Mouse (Mus musculus) liver, adult 2 months (tissue): ENCODE data around the gene Cntnap5c. TPM values are rescaled to one million over a fixed set of nuclear protein-coding genes. Genes with fewer than 3 reads are reported as not detected.

Experiments
- DNase-seq: peaks from one replicate; pipeline ENCODE4 v3.0.0-alpha.2; 2011; ENCODE audit warnings: low read depth, low spot score; ENCODE audit errors: extremely low read depth
- H3K27ac ChIP-seq: fragments of 200-500 bp; replicated peaks from 2 replicates; pipeline ENCODE4 v1.5.1; 2012; ENCODE audit warnings: low read depth, mild to moderate bottlenecking, control low read depth, inconsistent platforms, low read length; ENCODE audit not compliant: insufficient read depth
- H3K27me3 ChIP-seq: fragments of 200-500 bp; 2 replicates; pipeline ENCODE4 v1.6.1; 2012; ENCODE audit warnings: mild to moderate bottlenecking, moderate library complexity, low read length, inconsistent platforms; ENCODE audit not compliant: control insufficient read depth, insufficient read depth
- H3K36me3 ChIP-seq: fragments of 200-500 bp; 2 replicates; pipeline ENCODE4 v1.6.1; 2012; ENCODE audit warnings: low read length, inconsistent platforms; ENCODE audit not compliant: control insufficient read depth, insufficient read depth
- H3K4me1 ChIP-seq: fragments of 200-500 bp; 2 replicates; pipeline ENCODE4 v1.6.1; 2011; ENCODE audit warnings: low read length; ENCODE audit not compliant: control insufficient read depth, insufficient read depth
- H3K4me3 ChIP-seq: fragments of 200-500 bp; 2 replicates; pipeline ENCODE4 v1.5.1; 2011; ENCODE audit warnings: low read depth, mild to moderate bottlenecking, control low read depth, low read length, moderate library complexity; ENCODE audit not compliant: insufficient read depth
- H3K79me2 ChIP-seq: fragments of 200-500 bp; 2 replicates; pipeline ENCODE4 v1.6.1; 2012; ENCODE audit warnings: inconsistent platforms, mild to moderate bottlenecking, low read length, moderate library complexity; ENCODE audit not compliant: control insufficient read depth, insufficient read depth
- H3K9ac ChIP-seq: fragments of 200-500 bp; 2 replicates; pipeline ENCODE4 v1.6.1; 2012; ENCODE audit warnings: low read depth, mild to moderate bottlenecking, control low read depth, inconsistent platforms, low read length
- CTCF ChIP-seq: fragments of 200-500 bp; IDR thresholded peaks from 2 replicates; pipeline ENCODE4 v1.5.1; 2011; ENCODE audit warnings: low read depth, low read length, control low read depth
- POLR2A ChIP-seq: fragments of 200-500 bp; IDR thresholded peaks from 2 replicates; pipeline ENCODE4 v1.6.1; 2011; ENCODE audit warnings: low read length, control low read depth; ENCODE audit not compliant: insufficient read depth; ENCODE audit errors: extremely low read depth
- WGBS: fragments of 180-500 bp; shearing (Covaris S2); methylation state at CpG from one replicate; pipeline ENCODE4 v1.1.7; 2018; 5-methylcytosine and 5-hydroxymethylcytosine counted together
- polyA plus RNA-seq: library from polyadenylated mRNA; depleted of rRNA; stranded (reverse); fragments of >200 nt; gene quantifications from 2 replicates; pipeline ENCODE4 v1.2.3, GENCODE M21; 2012; rRNA removed
- total RNA-seq: library from RNA; depleted of rRNA; stranded (reverse); fragments of >200 nt; gene quantifications from 2 replicates; pipeline ENCODE4 v1.2.3, GENCODE M21; 2014; rRNA removed

Gene Cntnap5c
- total RNA-seq (not detected in 2 replicates), polyA plus RNA-seq (not detected in 2 replicates)

- Histone ChIP-seq H3K27ac (no peak within 1 kb of the TSS), H3K9ac (no peak within 1 kb of the TSS), H3K4me1 (no peaks in the 10 kb centered on the region), H3K79me2 (no peaks in the 10 kb centered on the region), H3K36me3 (no peaks in the 10 kb centered on the region), H3K4me3 (no peak within 1 kb of the TSS), H3K27me3 (no peaks in the 10 kb centered on the region)
- DNase-seq, result peak; percentile 16
- TF ChIP-seq POLR2A (no peak), CTCF (no peak)
- 26% methylated on average over 26 of the region's 26 CpGs for WGBS
Observed at GRCm38 (mm10) chr17:57768622-57769610, at the start of gene Cntnap5c. Cntnap5c (plus strand) TSS chr17:57769570.

GRCm38 (mm10) chr17:57742119-57742518 is 27.3 kb upstream of the Cntnap5c start, which contains the start of gene Gm21834:
Gm21834 (minus strand) TSS chr17:57742219.
- 74% methylated on average over 5 of the region's 5 CpGs for WGBS
- no peak for DNase-seq

GRCm38 (mm10) chr17:57758033-57758432 is 11.3 kb upstream of the Cntnap5c start:
- Histone ChIP-seq H3K79me2 (no peaks in the 10 kb centered on the region), H3K4me1 (no peaks in the 10 kb centered on the region), H3K4me3 (no peak overlapping the region), H3K27ac (no peak overlapping the region), H3K9ac (no peak overlapping the region), H3K27me3 (no peaks in the 10 kb centered on the region), H3K36me3 (no peaks in the 10 kb centered on the region)
- 29% methylated on average over 1 of the region's 1 CpGs for WGBS
- DNase-seq, result no peak
- TF ChIP-seq POLR2A (no peak), CTCF (no peak)

More at GRCm38 (mm10) chr17:57742119-57742518, 27.3 kb upstream of the Cntnap5c start, which contains the start of gene Gm21834:
- no peaks in the 10 kb centered on the region for H3K36me3 ChIP-seq
- no peak within 1 kb of the TSS for H3K27ac ChIP-seq
- H3K4me1 ChIP-seq, result no peaks in the 10 kb centered on the region
- TF ChIP-seq POLR2A (no peak), CTCF (no peak)
- H3K4me3 ChIP-seq, result no peak within 1 kb of the TSS
- H3K9ac ChIP-seq, result no peak within 1 kb of the TSS
- no peaks in the 10 kb centered on the region for H3K27me3 ChIP-seq
- H3K79me2 ChIP-seq, result no peaks in the 10 kb centered on the region

- H3K36me3 ChIP-seq, result no peaks in the 10 kb centered on the region
Observed at GRCm38 (mm10) chr17:57767306-57767705, 2.1 kb upstream of the Cntnap5c start.

DNA sequence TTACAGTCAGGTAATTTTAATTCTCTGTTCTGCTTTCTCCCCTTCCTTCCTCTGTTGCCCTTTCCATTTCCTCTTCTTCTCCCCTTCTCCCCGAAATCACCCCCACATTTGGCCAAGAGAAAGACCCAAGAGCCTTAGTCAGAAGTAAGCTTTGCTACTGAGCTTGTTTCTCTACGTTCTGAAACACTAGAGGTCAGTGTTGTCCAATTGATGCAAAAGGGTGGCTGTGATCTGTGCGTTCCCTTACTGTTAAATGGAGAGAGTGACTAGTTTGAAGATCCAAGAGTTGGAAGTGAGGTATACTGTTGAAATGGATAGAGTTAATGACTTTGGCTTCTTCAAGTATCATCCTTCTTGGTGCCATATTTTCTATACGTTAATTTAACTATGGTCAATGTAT is 1.5 kb downstream of the Cntnap5c start:
- WGBS, result 10% methylated on average over 4 of the region's 4 CpGs
- H3K36me3 ChIP-seq, result no peaks in the 10 kb centered on the region
- no peak overlapping the region for H3K27ac ChIP-seq
- TF ChIP-seq CTCF (no peak), POLR2A (no peak)
- H3K4me1 ChIP-seq, result no peaks in the 10 kb centered on the region
- DNase-seq, result peak; percentile 17
- no peak overlapping the region for H3K9ac ChIP-seq
- no peaks in the 10 kb centered on the region for H3K79me2 ChIP-seq
- no peak overlapping the region for H3K4me3 ChIP-seq
- no peaks in the 10 kb centered on the region for H3K27me3 ChIP-seq

More at GRCm38 (mm10) chr17:57767306-57767705, 2.1 kb upstream of the Cntnap5c start:
- no peak for DNase-seq
- Histone ChIP-seq H3K79me2 (no peaks in the 10 kb centered on the region), H3K9ac (no peak overlapping the region), H3K4me3 (no peak overlapping the region), H3K27me3 (no peaks in the 10 kb centered on the region), H3K27ac (no peak overlapping the region), H3K4me1 (no peaks in the 10 kb centered on the region)
- no peak for TF ChIP-seq CTCF
- TF ChIP-seq POLR2A, result no peak
